ENCODE assay signal across 27 mouse cellular contexts in the genomic region with DNA sequence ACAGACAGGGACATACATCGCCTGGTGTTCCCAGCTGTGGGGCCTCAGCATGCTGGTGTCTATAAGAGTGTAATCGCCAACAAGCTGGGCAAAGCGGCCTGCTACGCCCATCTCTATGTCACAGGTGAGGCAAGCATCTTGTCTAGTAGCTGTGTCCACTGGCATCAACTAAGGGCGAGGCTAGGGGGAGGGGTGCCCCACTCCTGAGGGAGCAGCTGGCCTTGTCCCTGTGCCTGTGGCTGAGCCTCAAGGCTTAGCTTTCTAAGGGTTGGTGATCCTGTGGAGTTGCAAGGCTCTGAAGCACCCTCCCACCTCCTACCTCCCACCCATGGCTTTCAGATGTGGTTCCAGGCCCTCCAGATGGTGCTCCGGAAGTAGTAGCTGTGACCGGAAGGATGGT. TPM values are rescaled to one million over a fixed set of nuclear protein-coding genes. Genes with fewer than 3 reads are reported as not detected.
"Had no signal": no experiment of that assay in that cellular context is flagged by ENCODE, and none has a peak within 500 bp of the region (broad histone marks: within the 10 kb centered on the region; RNA-seq: fewer than 3 reads in every experiment).

No protein-coding gene starts in this region.

- H3K4me3 ChIP-seq: heart, adult 2 months; hindbrain, embryonic 13.5 days; hindbrain, embryonic 15.5 days; kidney, embryonic 15.5 days; limb, embryonic 12.5 days; limb, embryonic 15.5 days; liver, embryonic 12.5 days had no signal

- H3K9ac ChIP-seq: hindbrain, embryonic 13.5 days; hindbrain, embryonic 15.5 days; kidney, embryonic 15.5 days; limb, embryonic 12.5 days; limb, embryonic 15.5 days; liver, embryonic 12.5 days; liver, embryonic 14.5 days had no signal

- H3K4me2 ChIP-seq: hindbrain, embryonic 13.5 days; hindbrain, embryonic 15.5 days; kidney, embryonic 15.5 days; limb, embryonic 12.5 days; limb, embryonic 15.5 days; liver, embryonic 12.5 days had no signal

- ATAC-seq: hindbrain, postnatal 0 days; intestine, embryonic 16.5 days; liver, embryonic 12.5 days had no signal

- H3K27ac ChIP-seq: heart, adult 2 months; hindbrain, embryonic 13.5 days; hindbrain, embryonic 15.5 days; hindbrain, postnatal 0 days; kidney, embryonic 15.5 days; kidney, postnatal 0 days; limb, embryonic 12.5 days; limb, embryonic 15.5 days; liver, embryonic 12.5 days; liver, embryonic 14.5 days had no signal

- H3K27me3 ChIP-seq: hindbrain, embryonic 15.5 days; kidney, embryonic 15.5 days; limb, embryonic 12.5 days; limb, embryonic 15.5 days had no signal

- H3K9me3 ChIP-seq: hindbrain, embryonic 13.5 days; hindbrain, embryonic 15.5 days; kidney, embryonic 15.5 days; limb, embryonic 12.5 days; limb, embryonic 15.5 days; liver, embryonic 12.5 days had no signal

- DNase-seq: gastrocnemius, postnatal 10 days; gastrocnemius, postnatal 36 days; heart, adult 2 months; heart, postnatal 10 days; heart, postnatal 36 days; kidney, adult 11 months; kidney, adult 2 months; kidney, adult 9 months; kidney, postnatal 14 days; kidney, postnatal 36 days; layer of hippocampus, adult 9-11 months; layer of hippocampus, postnatal 36 days; left cerebral cortex, postnatal 4 days; lung, adult 18-20 months had no signal

- H3K4me1 ChIP-seq: hindbrain, embryonic 15.5 days; kidney, embryonic 15.5 days; limb, embryonic 12.5 days; limb, embryonic 15.5 days; liver, embryonic 12.5 days had no signal

RNA-seq across cellular contexts. Expression of a gene that starts 40.3 kb away (rescaled TPM):
- total RNA-seq: gastrocnemius, adult 18-20 months; gastrocnemius, postnatal 10 days; gastrocnemius, postnatal 36 days; heart, adult 2 months; heart, postnatal 10 days; heart, postnatal 36 days; hematopoietic stem cell, adult 5-6 weeks; liver, adult 2 months had no signal
- polyA plus RNA-seq: heart, adult 2 months; liver, adult 2 months had no signal

RNA-seq across cellular contexts. Expression of a gene that starts 49.8 kb away (rescaled TPM):
- total RNA-seq: hematopoietic stem cell, adult 5-6 weeks had no signal
